Mouse (Mus musculus) lung, postnatal 4 days (tissue): Measurements from ENCODE around the gene Zc3h10.
"Not testable (repeated sequence)": the region's sequence is repeated elsewhere in the genome, so short reads cannot be mapped to it uniquely, and the experiment has no call there.

ENCODE experiments used
- DNase-seq, 2 experiments: peaks; one replicate each; pipeline ENCODE4 v3.0.0; 2021

Zc3h10 gene

GRCm38 (mm10) chr10:128547361-128548032 lies at the start of gene Zc3h10:
TSS of gene Zc3h10 (minus strand) at chr10:128547774.
- peak; percentile 94 to 97 for DNase-seq

GRCm38 (mm10) chr10:128592797-128593196 lies 45.2 kb upstream of the Zc3h10 start:
- no peak for DNase-seq

- no peak for DNase-seq
Measured at GRCm38 (mm10) chr10:128591436-128591835, 43.9 kb upstream of the Zc3h10 start.

- peak; percentile 66 to 72 for DNase-seq
Measured at GRCm38 (mm10) chr10:128590193-128590690, 42.7 kb upstream of the Zc3h10 start.

GRCm38 (mm10) chr10:128589464-128590192 lies 42.1 kb upstream of the Zc3h10 start, which contains the start of gene Erbb3:
TSS of gene Erbb3 (minus strand) at chr10:128589652.
- DNase-seq = peak; percentile 74 to 82

- DNase-seq = no peak
Measured at GRCm38 (mm10) chr10:128588775-128589463, 41.3 kb upstream of the Zc3h10 start.

GRCm38 (mm10) chr10:128588136-128588535 lies 40.6 kb upstream of the Zc3h10 start:
- DNase-seq = no peak

- DNase-seq = no peak
Measured at GRCm38 (mm10) chr10:128587697-128588096, 40.1 kb upstream of the Zc3h10 start.

- DNase-seq = no peak
Measured at GRCm38 (mm10) chr10:128587120-128587519, 39.5 kb upstream of the Zc3h10 start.

GRCm38 (mm10) chr10:128586546-128586945 lies 39.0 kb upstream of the Zc3h10 start:
- DNase-seq = no peak

GRCm38 (mm10) chr10:128584386-128584785 lies 36.8 kb upstream of the Zc3h10 start:
- peak; percentile 68 to 71 for DNase-seq

- peak; percentile 75 to 87 for DNase-seq
Measured at GRCm38 (mm10) chr10:128583644-128584043, 36.1 kb upstream of the Zc3h10 start.

GRCm38 (mm10) chr10:128579731-128580130 lies 32.2 kb upstream of the Zc3h10 start:
- DNase-seq = no peak

- no peak for DNase-seq
Measured at GRCm38 (mm10) chr10:128579298-128579697, 31.7 kb upstream of the Zc3h10 start.

GRCm38 (mm10) chr10:128578330-128578729 lies 30.8 kb upstream of the Zc3h10 start:
- DNase-seq = no peak

GRCm38 (mm10) chr10:128575063-128575462 lies 27.5 kb upstream of the Zc3h10 start:
- DNase-seq = no peak

- peak; percentile 99 to 100 for DNase-seq
Measured at GRCm38 (mm10) chr10:128565788-128566531, 18.4 kb upstream of the Zc3h10 start, which contains the start of gene Pa2g4. TSS of gene Pa2g4 (minus strand) at chr10:128565987.

- peak; percentile 58 to 59 for DNase-seq
Measured at GRCm38 (mm10) chr10:128565206-128565787, 17.7 kb upstream of the Zc3h10 start.

GRCm38 (mm10) chr10:128563544-128563943 lies 16.0 kb upstream of the Zc3h10 start:
- no peak for DNase-seq

- DNase-seq = no peak
Measured at GRCm38 (mm10) chr10:128556963-128557362, 9.4 kb upstream of the Zc3h10 start.

- DNase-seq = no peak
Measured at GRCm38 (mm10) chr10:128556286-128556685, 8.7 kb upstream of the Zc3h10 start.

- not testable (repeated sequence) for DNase-seq
Measured at GRCm38 (mm10) chr10:128555567-128555966, 8.0 kb upstream of the Zc3h10 start.
